Mouse (Mus musculus) lung, embryonic 16.5 days (tissue): ENCODE measurements at regions not wholly inside any gene's neighbourhood (a gene's known extent, or its start where the extent isn't known, plus 50 kb on each side); places are given as distances from the start of the nearest gene placed in this dataset.
"Not testable (repeated sequence)": the region's sequence is repeated elsewhere in the genome, so short reads cannot be mapped to it uniquely, and the experiment has no call there.

Experiments
- ATAC-seq: fragments of 200-750 bp; cut with Nextera tagmentation; 2 replicates; pipeline ENCODE4 v1.8.0; 2017; ENCODE audit warnings: low read depth, mild to moderate bottlenecking, moderate library complexity
- H3K27ac ChIP-seq: fragments of 300-500 bp; sonication (generic); 2 replicates; pipeline ENCODE4 v1.5.1; 2014; ENCODE audit warnings: mild to moderate bottlenecking, control low read depth, low read length
- H3K27me3 ChIP-seq: fragments of 300-500 bp; sonication (generic); 2 replicates; pipeline ENCODE4 v1.6.1; 2014; ENCODE audit warnings: low read depth, low read length, mixed read lengths; ENCODE audit not compliant: control insufficient read depth, insufficient read depth
- H3K36me3 ChIP-seq: fragments of 300-500 bp; sonication (generic); 2 replicates; pipeline ENCODE4 v1.6.1; 2014; ENCODE audit warnings: low read length; ENCODE audit not compliant: control insufficient read depth, insufficient read depth
- H3K4me1 ChIP-seq: fragments of 300-500 bp; sonication (generic); replicated peaks from 2 replicates; pipeline ENCODE4 v1.6.1; 2014; ENCODE audit warnings: low read length, mixed read lengths; ENCODE audit not compliant: control insufficient read depth, insufficient read depth
- H3K4me2 ChIP-seq: fragments of 300-500 bp; sonication (generic); 2 replicates; pipeline ENCODE4 v1.6.1; 2014; ENCODE audit warnings: low read depth, low read length, control low read depth
- H3K4me3 ChIP-seq: fragments of 300-500 bp; sonication (generic); 2 replicates; pipeline ENCODE4 v1.5.1; 2014; ENCODE audit warnings: mild to moderate bottlenecking, low read length, control low read depth
- H3K9ac ChIP-seq: fragments of 300-500 bp; sonication (generic); 2 replicates; pipeline ENCODE4 v1.6.1; 2014; ENCODE audit warnings: low read length, control low read depth
- H3K9me3 ChIP-seq: fragments of 300-500 bp; sonication (generic); 2 replicates; pipeline ENCODE4 v1.6.1; 2016; ENCODE audit warnings: low read length; ENCODE audit not compliant: control insufficient read depth
- WGBS: fragments of 180-500 bp; shearing (Covaris S2); extraction: QIAGEN DNeasy Blood & Tissue Kit; methylation state at CpG from one replicate; pipeline ENCODE4 v1.1.7; 2014; 5-methylcytosine and 5-hydroxymethylcytosine counted together

DNA sequence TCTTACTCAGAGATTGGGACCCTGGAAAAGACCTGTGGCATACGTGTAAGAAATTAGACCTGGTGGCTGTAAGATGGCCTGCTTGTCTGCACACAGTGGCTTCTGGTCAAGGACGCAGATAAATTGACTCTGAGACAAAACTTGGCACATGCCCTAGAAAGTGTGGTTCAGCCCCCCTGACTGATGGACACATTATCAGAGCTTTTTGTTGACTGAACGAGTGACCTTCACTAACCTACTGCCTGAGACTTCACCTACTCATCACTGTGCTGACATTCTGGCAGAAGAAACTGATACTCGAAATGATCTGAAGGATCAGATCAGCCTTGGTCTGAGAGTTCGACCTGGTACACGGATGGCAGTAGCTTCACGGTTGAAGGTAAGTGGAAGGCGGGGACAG, 330.9 kb upstream of the B430218F22Rik start:
- not testable (repeated sequence) for H3K27me3 ChIP-seq, H3K36me3 ChIP-seq, H3K27ac ChIP-seq, H3K9ac ChIP-seq, H3K4me3 ChIP-seq, H3K4me2 ChIP-seq, H3K9me3 ChIP-seq, H3K4me1 ChIP-seq, ATAC-seq
- 73% methylated on average over 8 of the region's 8 CpGs for WGBS

DNA sequence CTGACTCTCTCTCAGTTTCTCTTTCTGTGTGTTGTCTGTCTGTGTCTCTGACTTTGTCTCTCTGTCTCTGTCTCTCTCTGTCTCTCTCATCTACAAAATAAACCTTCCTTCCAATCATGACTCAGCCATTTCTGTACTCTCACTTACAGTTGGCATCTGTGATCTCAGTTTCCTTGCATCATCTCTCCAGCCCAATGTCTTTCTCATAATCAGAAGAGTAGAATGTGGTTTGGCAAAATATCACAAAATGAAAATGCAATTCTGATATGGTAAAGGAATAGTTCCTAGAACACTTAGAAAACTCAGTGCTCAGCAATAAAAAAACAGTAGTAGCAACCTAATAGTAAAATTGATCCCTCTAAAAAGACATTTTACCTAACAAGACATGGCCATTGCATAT, 320.9 kb upstream of the B430218F22Rik start:
- ATAC-seq: no peak
- H3K36me3 ChIP-seq: no peaks in the 10 kb centered on the region
- no peaks in the 10 kb centered on the region for H3K4me1 ChIP-seq
- H3K9ac ChIP-seq: no peak overlapping the region
- no peaks in the 10 kb centered on the region for H3K9me3 ChIP-seq
- H3K4me3 ChIP-seq: no peak overlapping the region
- H3K27me3 ChIP-seq: no peaks in the 10 kb centered on the region
- no peak overlapping the region for H3K27ac ChIP-seq
- no peak overlapping the region for H3K4me2 ChIP-seq

DNA sequence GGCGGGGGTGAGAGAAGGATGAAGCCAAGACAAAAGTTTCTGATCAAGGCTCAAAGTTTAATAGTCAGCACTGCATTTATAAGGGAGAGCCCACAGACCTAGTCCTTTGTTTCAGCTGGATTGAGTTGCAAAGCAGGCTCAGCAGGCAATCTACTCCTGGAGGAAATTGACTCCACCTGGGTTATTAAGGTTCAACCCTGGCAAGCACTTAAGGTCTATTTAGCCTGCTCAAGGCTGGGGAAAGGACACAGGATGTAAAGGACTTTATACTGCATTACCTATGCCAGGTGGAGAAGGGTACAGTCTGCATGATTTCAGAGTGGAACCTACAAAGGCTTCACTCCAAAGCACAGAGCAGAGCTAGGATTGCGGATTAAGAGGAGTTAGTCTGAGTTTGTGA, 318.4 kb upstream of the B430218F22Rik start:
- no peaks in the 10 kb centered on the region for H3K9me3 ChIP-seq
- no peak overlapping the region for H3K4me3 ChIP-seq
- no peaks in the 10 kb centered on the region for H3K27me3 ChIP-seq
- no peak overlapping the region for H3K4me2 ChIP-seq
- 92% methylated on average over 2 of the region's 2 CpGs for WGBS
- no peaks in the 10 kb centered on the region for H3K4me1 ChIP-seq
- no peak overlapping the region for H3K9ac ChIP-seq
- H3K27ac ChIP-seq: no peak overlapping the region
- H3K36me3 ChIP-seq: no peaks in the 10 kb centered on the region
- ATAC-seq: no peak

DNA sequence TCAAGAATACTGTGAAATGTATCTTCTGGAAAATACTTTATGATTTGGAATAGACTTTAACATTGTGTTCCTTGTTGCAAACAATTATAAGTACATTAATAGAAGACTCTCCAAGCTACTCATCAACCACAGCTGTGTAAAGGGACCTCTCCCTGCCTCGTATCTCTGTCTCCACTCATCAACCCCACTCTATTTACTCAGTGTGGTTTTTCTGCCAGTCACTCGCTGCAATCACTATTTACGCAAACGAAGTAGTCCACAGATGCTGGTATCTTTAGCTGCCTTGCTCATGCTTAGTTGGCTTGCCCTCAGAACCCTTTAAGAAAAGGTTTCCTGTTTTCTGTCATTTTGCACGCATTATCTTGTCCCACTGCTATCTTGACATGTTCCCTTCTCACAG, 300.1 kb upstream of the B430218F22Rik start:
- peak; percentile 56; the same call in 1 of the 2 replicates for ATAC-seq
- WGBS: 13% methylated on average over 5 of the region's 5 CpGs
- no peaks in the 10 kb centered on the region for H3K36me3 ChIP-seq

DNA sequence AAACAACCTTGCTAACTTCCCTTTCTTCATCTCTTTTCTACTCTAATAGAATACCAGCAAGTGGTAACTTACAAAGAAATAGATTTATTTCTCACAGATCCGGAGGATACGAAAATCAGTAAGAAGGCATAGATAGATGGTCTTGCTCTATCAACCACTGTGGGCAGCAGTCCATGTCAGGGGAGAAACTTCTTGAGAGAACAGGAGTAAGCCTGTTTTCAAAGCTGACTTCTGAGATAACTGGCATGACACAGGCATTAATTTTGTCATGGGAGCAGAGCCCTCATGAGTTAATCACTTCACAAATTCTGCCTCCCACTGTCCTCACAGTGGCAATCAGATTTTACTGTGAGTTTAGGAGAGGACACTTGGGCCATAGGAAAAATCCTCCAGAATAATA, 299.5 kb upstream of the B430218F22Rik start:
- Histone ChIP-seq H3K4me2 (no peak overlapping the region), H3K9ac (no peak overlapping the region), H3K4me3 (no peak overlapping the region), H3K27me3 (no peaks in the 10 kb centered on the region), H3K9me3 (no peaks in the 10 kb centered on the region), H3K27ac (no peak overlapping the region), H3K36me3 (no peaks in the 10 kb centered on the region), H3K4me1 (no peaks in the 10 kb centered on the region)
- WGBS: 71% methylated on average over 2 of the region's 2 CpGs
- ATAC-seq: no peak

More for the DNA sequence above, 300.1 kb upstream of the B430218F22Rik start:
- Histone ChIP-seq H3K4me2 (no peak overlapping the region), H3K9me3 (no peaks in the 10 kb centered on the region), H3K9ac (no peak overlapping the region), H3K4me1 (no peaks in the 10 kb centered on the region), H3K27me3 (no peaks in the 10 kb centered on the region), H3K4me3 (no peak overlapping the region), H3K27ac (no peak overlapping the region)

DNA sequence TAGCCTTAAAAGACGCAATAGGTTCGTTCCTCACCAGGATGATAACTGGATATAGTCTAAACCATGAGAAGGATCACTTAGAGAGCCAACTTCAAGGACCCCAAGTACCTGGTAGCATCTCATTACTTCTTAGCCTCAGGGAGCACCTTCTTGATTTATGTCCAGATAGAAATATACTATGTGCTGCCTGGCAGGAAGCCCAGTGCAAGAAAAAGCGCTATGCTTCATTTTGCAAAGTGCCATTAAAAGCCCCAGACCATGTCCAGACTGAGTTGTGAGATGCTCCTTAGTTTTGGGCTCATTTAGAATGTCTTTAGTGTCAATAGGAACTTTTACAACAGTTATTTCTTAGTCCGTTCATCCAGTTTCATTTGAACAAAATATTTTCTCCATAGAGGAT, 298.3 kb upstream of the B430218F22Rik start:
- H3K4me2 ChIP-seq: no peak overlapping the region
- no peak overlapping the region for H3K9ac ChIP-seq
- H3K9me3 ChIP-seq: no peaks in the 10 kb centered on the region
- 55% methylated on average over 4 of the region's 4 CpGs for WGBS
- no peaks in the 10 kb centered on the region for H3K4me1 ChIP-seq
- H3K4me3 ChIP-seq: no peak overlapping the region
- H3K27ac ChIP-seq: no peak overlapping the region
- no peak for ATAC-seq
- H3K27me3 ChIP-seq: no peaks in the 10 kb centered on the region
- no peaks in the 10 kb centered on the region for H3K36me3 ChIP-seq

DNA sequence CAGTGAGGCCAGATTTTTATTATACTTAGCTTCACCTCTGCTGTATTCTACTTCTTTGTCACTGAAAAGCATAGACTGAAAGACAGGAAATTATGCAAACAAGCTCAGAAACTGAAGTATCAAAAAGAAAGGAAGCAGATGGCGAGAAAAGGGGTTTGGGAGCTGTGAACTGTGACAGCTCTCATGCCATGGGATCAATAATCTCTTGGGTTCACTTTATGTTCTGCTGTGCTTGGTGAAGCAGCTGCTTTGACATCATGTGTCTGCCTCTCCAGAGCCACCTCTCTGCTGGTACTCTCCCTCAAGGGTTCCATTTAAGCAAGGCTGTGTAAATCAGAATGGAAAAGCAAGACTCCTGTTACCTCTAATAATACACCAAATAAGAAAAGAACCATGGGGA, 291.3 kb upstream of the B430218F22Rik start:
- Histone ChIP-seq H3K9me3 (no peaks in the 10 kb centered on the region), H3K27me3 (no peaks in the 10 kb centered on the region), H3K4me2 (no peak overlapping the region), H3K36me3 (no peaks in the 10 kb centered on the region), H3K9ac (no peak overlapping the region), H3K4me1 (no peaks in the 10 kb centered on the region), H3K27ac (no peak overlapping the region), H3K4me3 (no peak overlapping the region)
- 57% methylated on average over 1 of the region's 1 CpGs for WGBS
- no peak for ATAC-seq
